Mouse (Mus musculus) liver, postnatal 0 days (tissue): ENCODE measurements around the gene Oaz3. TPM values are rescaled to one million over a fixed set of nuclear protein-coding genes. Genes with fewer than 3 reads are reported as not detected.

Source experiments
- ATAC-seq: fragments of 200-750 bp; cut with Nextera tagmentation; 2 replicates; pipeline ENCODE4 v1.8.0; 2017; ENCODE audit warnings: mild to moderate bottlenecking, moderate library complexity
- DNase-seq: peaks from one replicate; pipeline ENCODE4 v3.0.0-alpha.2; 2016
- H3K27ac ChIP-seq: fragments of 300-500 bp; sonication (generic); 2 replicates; pipeline ENCODE4 v1.5.1; 2014; ENCODE audit warnings: antibody characterized with exemption, moderate library complexity, mild to moderate bottlenecking, low read depth
- H3K27me3 ChIP-seq: fragments of 300-500 bp; sonication (generic); 2 replicates; pipeline ENCODE4 v1.6.1; 2014; ENCODE audit warnings: low read length, control low read depth, mixed read lengths; ENCODE audit not compliant: insufficient read depth
- H3K36me3 ChIP-seq: fragments of 300-500 bp; sonication (generic); replicated peaks from 2 replicates; pipeline ENCODE4 v1.6.1; 2014; ENCODE audit warnings: mild to moderate bottlenecking, control low read depth, low read length, moderate library complexity, mixed read lengths; ENCODE audit not compliant: insufficient read depth
- H3K4me1 ChIP-seq: fragments of 300-500 bp; sonication (generic); 2 replicates; pipeline ENCODE4 v1.6.1; 2014; ENCODE audit warnings: antibody characterized with exemption, mild to moderate bottlenecking, control low read depth; ENCODE audit not compliant: insufficient read depth
- H3K4me2 ChIP-seq: fragments of 300-500 bp; sonication (generic); 2 replicates; pipeline ENCODE4 v1.6.1; 2014; ENCODE audit warnings: low read depth, mild to moderate bottlenecking, low read length, moderate library complexity, mixed read lengths
- H3K4me3 ChIP-seq: fragments of 300-500 bp; sonication (generic); 2 replicates; pipeline ENCODE4 v1.5.1; 2014; ENCODE audit warnings: low read depth, low read length
- H3K9ac ChIP-seq: fragments of 300-500 bp; sonication (generic); replicated peaks from 2 replicates; pipeline ENCODE4 v1.6.1; 2014; ENCODE audit warnings: mild to moderate bottlenecking, moderate library complexity
- H3K9me3 ChIP-seq: fragments of 300-500 bp; sonication (generic); 2 replicates; pipeline ENCODE4 v1.6.1; 2016; ENCODE audit warnings: mild to moderate bottlenecking, control low read depth, low read length, mixed read lengths
- CTCF ChIP-seq: sonication (generic); IDR thresholded peaks from 2 replicates; pipeline ENCODE4 v1.5.1; 2016; ENCODE audit warnings: antibody characterized with exemption, low read depth
- EP300 ChIP-seq: IDR thresholded peaks from 2 replicates; pipeline ENCODE4 v1.6.1; 2016; ENCODE audit warnings: antibody characterized with exemption, low read depth, mild to moderate bottlenecking
- WGBS: fragments of 180-500 bp; shearing (Covaris S2); extraction: QIAGEN DNeasy Blood & Tissue Kit; methylation state at CpG from one replicate; pipeline ENCODE4 v1.1.7; 2014; ENCODE audit not compliant: insufficient replicate concordance; 5-methylcytosine and 5-hydroxymethylcytosine counted together
- polyA plus RNA-seq: library from polyadenylated mRNA; unstranded; fragments of >200 nt; fragmentation: Nextera tagmentation; extraction: Ambion mirVana; gene quantifications from 2 replicates; pipeline ENCODE4 v1.2.1, GENCODE M21; 2015

The Oaz3 gene
- polyA plus RNA-seq, 1 experiment from 2014 or later, result 0.38 TPM

DNA sequence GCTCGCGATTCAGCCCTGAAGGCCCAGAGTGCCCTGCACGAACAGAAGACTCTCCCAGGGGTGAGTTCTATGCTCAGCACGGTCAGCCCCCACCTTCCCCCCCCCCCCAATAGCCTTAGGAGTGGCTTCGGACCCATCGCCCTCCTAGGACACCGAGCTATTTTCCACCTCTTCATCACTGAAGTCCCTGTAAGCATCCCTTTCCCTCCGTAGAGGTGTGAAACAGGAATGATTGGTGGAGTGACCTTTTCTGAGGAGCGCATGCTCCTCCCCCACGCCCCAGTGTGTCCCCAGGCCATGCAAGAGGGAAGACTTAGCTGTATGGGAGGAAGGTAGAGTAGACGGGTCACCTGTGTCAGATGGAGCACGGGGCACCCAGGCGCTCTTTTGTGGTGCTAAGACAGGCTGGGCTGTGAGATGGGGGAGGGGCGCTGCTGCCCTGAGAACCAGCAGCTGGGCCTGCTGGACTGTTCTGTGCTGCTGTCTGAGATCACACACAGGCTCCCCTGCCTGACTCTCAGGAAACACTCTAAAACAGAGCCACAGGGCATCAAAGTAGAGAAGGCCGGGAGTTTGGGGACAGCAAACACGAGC, 36.7 kb upstream of the Oaz3 start, which contains the start of gene Riiad1:
Gene Riiad1, minus strand, starts transcription at position 51 of the 594 bp plus-strand sequence.
- TF ChIP-seq EP300 (no peak), CTCF (no peak)
- Histone ChIP-seq H3K27me3 (peaks cover 24% of the 10 kb centered on the region), H3K36me3 (no peaks in the 10 kb centered on the region), H3K4me3 (no peak within 1 kb of the TSS), H3K9ac (no peak within 1 kb of the TSS), H3K9me3 (no peaks in the 10 kb centered on the region), H3K27ac (no peak within 1 kb of the TSS), H3K4me2 (no peak within 1 kb of the TSS), H3K4me1 (no peaks in the 10 kb centered on the region)
- ATAC-seq (no peak), DNase-seq (no peak)
- WGBS, result 18% methylated on average over 16 of the region's 16 CpGs

DNA sequence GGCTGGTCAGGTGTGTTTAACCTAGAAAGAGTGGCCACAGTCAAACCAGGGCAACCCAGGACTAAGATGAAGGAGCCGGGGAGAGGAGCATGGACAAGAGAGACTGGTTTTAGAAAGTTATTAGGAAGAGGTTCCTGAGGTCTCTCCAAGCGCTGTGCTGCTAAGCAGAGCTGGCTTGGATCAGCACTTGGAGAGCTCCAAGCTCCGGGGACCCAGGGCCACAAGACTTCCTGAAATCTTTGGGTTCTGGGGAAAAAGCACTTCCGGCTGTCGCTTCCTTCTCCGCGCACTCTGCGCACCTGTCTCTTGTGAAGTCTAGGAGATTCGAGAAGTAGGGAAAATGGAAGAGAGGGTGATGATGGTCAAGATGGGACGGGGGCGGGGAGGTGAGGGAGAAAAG, 35.8 kb upstream of the Oaz3 start:
- 8% methylated on average over 11 of the region's 11 CpGs for WGBS
- TF ChIP-seq CTCF, result no peak
- no peak for TF ChIP-seq EP300
- Histone ChIP-seq H3K9ac (no peak overlapping the region), H3K4me1 (no peaks in the 10 kb centered on the region), H3K9me3 (no peaks in the 10 kb centered on the region), H3K27ac (no peak overlapping the region), H3K4me3 (no peak overlapping the region), H3K4me2 (no peak overlapping the region), H3K27me3 (peaks cover 24% of the 10 kb centered on the region), H3K36me3 (no peaks in the 10 kb centered on the region)
- DNase-seq (no peak), ATAC-seq (no peak)

DNA sequence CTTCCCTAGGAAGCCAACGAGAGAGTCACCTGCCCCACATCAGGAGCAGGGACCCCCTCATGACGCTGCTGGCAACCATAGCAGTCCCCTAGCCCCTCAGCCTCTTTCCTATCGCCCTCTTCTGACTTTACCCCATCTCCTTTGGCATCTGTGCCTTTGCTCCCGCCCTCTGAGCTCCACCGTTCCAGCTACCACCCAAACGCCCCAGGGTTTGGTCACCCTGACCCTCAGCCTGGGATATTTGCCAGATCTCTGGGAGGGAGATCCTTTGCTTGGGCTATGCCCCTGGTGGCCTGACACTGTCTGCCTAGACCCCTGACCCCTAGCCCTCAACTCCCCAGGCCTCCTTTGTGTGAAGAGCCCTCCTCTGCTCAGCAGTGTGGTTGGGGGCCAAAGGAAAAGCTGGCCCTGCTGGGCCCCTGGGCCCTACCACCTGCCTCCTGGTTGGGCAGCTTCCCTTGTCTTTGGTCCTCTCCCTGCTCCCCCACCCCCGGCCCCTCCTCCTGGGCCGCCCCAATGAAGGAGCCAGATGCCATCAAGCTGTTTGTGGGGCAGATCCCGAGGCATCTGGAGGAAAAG, 35.0 kb upstream of the Oaz3 start:
- H3K4me3 ChIP-seq, result no peak overlapping the region
- DNase-seq (no peak), ATAC-seq (no peak)
- H3K36me3 ChIP-seq, result no peaks in the 10 kb centered on the region
- no peaks in the 10 kb centered on the region for H3K9me3 ChIP-seq
- no peak overlapping the region for H3K27ac ChIP-seq
- peaks cover 24% of the 10 kb centered on the region for H3K27me3 ChIP-seq
- TF ChIP-seq EP300, result no peak
- no peak for TF ChIP-seq CTCF
- H3K4me1 ChIP-seq, result no peaks in the 10 kb centered on the region
- H3K4me2 ChIP-seq, result no peak overlapping the region
- 10% methylated on average over 9 of the region's 9 CpGs for WGBS
- H3K9ac ChIP-seq, result no peak overlapping the region

DNA sequence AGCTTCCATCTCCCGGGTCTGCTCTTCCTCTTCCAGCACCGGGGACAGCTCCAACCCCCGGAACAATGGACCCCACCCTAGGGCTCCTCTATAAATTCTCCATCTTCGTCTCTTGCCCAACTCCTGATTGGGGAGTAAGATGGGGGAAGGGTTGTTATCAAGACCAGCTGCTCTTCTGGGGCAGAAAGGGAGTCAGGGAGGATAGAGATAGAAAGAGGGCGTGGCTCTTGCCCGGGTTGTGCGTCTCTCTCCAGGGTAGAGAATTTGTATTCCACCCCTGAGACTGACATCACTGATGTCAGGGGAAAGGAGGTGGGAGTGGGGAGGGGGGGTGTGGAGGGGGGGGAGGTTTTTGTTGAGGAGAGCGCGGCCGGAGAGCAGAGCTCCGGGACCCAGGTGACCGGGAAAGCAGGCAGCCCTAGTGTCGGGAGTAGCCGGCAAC, 34.3 kb upstream of the Oaz3 start, which contains the start of gene Celf3:
Gene Celf3, plus strand, starts transcription at position 315 of the 442 bp plus-strand sequence.
- H3K4me3 ChIP-seq, result no peak within 1 kb of the TSS
- H3K27me3 ChIP-seq, result peaks cover 24% of the 10 kb centered on the region
- DNase-seq (no peak), ATAC-seq (peak; percentile 67)
- H3K36me3 ChIP-seq, result no peaks in the 10 kb centered on the region
- no peak for TF ChIP-seq CTCF
- no peak for TF ChIP-seq EP300
- no peak within 1 kb of the TSS for H3K27ac ChIP-seq
- no peak within 1 kb of the TSS for H3K9ac ChIP-seq
- no peaks in the 10 kb centered on the region for H3K9me3 ChIP-seq
- no peak within 1 kb of the TSS for H3K4me2 ChIP-seq
- WGBS, result 3% methylated on average over 13 of the region's 14 CpGs
- H3K4me1 ChIP-seq, result no peaks in the 10 kb centered on the region

DNA sequence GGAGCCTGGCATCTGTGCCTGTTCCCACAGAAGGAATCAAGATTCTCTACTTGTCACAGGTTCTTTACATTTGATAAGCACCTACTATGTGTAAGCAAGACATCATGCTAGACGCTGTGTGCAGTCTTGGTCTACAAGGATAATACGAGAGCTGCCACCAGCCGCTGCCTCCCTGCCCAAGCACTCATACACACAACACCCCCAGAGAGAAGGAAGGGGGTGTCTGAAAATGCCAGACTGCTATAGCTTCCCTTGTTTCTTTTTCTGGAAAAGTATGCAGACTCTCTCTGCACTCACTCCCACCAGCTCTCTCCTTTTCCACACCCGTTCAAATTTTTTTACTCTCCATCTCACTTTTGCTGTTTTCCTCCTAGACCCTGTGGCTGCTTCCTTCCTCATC, 33.7 kb upstream of the Oaz3 start:
- no peak overlapping the region for H3K9ac ChIP-seq
- H3K9me3 ChIP-seq, result no peaks in the 10 kb centered on the region
- H3K4me3 ChIP-seq, result no peak overlapping the region
- no peaks in the 10 kb centered on the region for H3K36me3 ChIP-seq
- no peak for DNase-seq
- H3K4me1 ChIP-seq, result no peaks in the 10 kb centered on the region
- H3K27me3 ChIP-seq, result peaks cover 24% of the 10 kb centered on the region
- no peak for ATAC-seq
- no peak overlapping the region for H3K27ac ChIP-seq
- no peak for TF ChIP-seq CTCF
- no peak for TF ChIP-seq EP300
- 65% methylated on average over 4 of the region's 4 CpGs for WGBS
- H3K4me2 ChIP-seq, result no peak overlapping the region

DNA sequence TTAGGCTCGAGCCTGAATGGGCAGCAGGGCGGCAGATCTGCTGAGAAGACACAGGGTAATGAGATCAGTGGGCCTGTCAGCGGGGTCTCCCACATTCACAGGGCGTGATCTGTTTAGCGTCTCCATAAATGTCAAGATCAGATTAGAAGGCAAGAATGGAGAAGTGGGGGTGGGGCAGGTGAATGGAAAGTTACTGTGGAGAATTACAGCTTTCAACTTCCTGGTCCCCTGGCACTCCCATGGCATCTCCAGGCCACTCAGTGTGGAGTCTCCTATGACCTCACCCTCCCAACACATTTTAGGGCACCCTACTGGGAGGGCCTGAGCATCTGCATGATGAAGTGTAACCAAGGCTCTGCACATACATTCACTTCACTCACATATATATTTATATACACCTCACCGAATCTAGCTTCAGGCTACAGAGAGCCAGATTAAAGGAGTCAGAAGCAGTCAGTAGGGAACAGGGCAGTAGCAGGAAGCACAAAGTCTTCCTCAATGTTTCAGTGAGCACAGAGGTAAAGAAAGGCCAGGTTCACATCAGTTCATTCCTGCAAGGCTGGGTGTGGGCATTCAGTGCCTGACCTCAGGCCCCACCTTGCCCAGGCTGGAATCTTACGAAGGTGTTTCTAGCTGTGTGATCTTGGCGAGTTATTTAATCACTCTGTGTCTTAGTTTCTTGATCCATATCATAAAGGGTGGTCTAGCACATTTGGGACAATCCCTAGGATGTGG, 32.8 kb upstream of the Oaz3 start:
- no peaks in the 10 kb centered on the region for H3K36me3 ChIP-seq
- ATAC-seq (no peak), DNase-seq (no peak)
- H3K9ac ChIP-seq, result no peak overlapping the region
- no peak overlapping the region for H3K27ac ChIP-seq
- TF ChIP-seq EP300 (no peak), CTCF (no peak)
- WGBS, result 49% methylated on average over 8 of the region's 8 CpGs
- H3K4me3 ChIP-seq, result no peak overlapping the region
- no peaks in the 10 kb centered on the region for H3K9me3 ChIP-seq
- H3K4me2 ChIP-seq, result no peak overlapping the region
- H3K4me1 ChIP-seq, result no peaks in the 10 kb centered on the region
- H3K27me3 ChIP-seq, result peaks cover 24% of the 10 kb centered on the region
